Mouse (Mus musculus) bone marrow macrophage, adult 2 months (primary cell): ENCODE results near the gene Ago1. TPM values are rescaled to one million over a fixed set of nuclear protein-coding genes. Genes with fewer than 3 reads are reported as not detected.
A peak's percentile ranks its signal among the peaks of the same experiment; 100 is the strongest.

Experiments
- H3K27ac ChIP-seq: 2 replicates; pipeline ENCODE4 v1.5.1; 2012; ENCODE audit warnings: low read depth, low read length; ENCODE audit not compliant: insufficient read depth
- H3K4me1 ChIP-seq: 2 replicates; pipeline ENCODE4 v1.6.1; 2012; ENCODE audit warnings: low read length; ENCODE audit not compliant: control insufficient read depth, insufficient read depth
- H3K4me3 ChIP-seq: 2 replicates; pipeline ENCODE4 v1.5.1; 2012; ENCODE audit warnings: mild to moderate bottlenecking, low read length, moderate library complexity; ENCODE audit not compliant: insufficient read depth
- CTCF ChIP-seq: IDR thresholded peaks from 2 replicates; pipeline ENCODE4 v1.5.1; 2012; ENCODE audit warnings: low read depth, mild to moderate bottlenecking, low read length, moderate library complexity
- POLR2A ChIP-seq: IDR thresholded peaks from 2 replicates; pipeline ENCODE4 v1.6.1; 2012; ENCODE audit warnings: mild to moderate bottlenecking, low read depth, low read length, borderline replicate concordance
- polyA plus RNA-seq: library from polyadenylated mRNA; stranded (reverse); fragments of >200 nt; gene quantifications from 2 replicates; pipeline ENCODE4 v1.2.4, GENCODE M21; 2012; ENCODE audit not compliant: missing spikeins, insufficient read depth, insufficient read length

Ago1 gene
- polyA plus RNA-seq, 1 experiment, result 29.1 TPM

- TF ChIP-seq CTCF (no peak), POLR2A (no peak)
- Histone ChIP-seq H3K4me3 (peak overlapping the region; percentile 76), H3K27ac (peak overlapping the region; percentile 85), H3K4me1 (peaks cover 16% of the 10 kb centered on the region)
Measured at GRCm38 (mm10) chr4:126428682-126429346, 39.6 kb downstream of the Ago1 start.

- Histone ChIP-seq H3K4me3 (no peak overlapping the region), H3K4me1 (peaks cover 4% of the 10 kb centered on the region; the same call in 1 of the 2 replicates), H3K27ac (no peak overlapping the region)
- TF ChIP-seq CTCF (no peak), POLR2A (no peak)
Measured at GRCm38 (mm10) chr4:126423866-126424265, 44.5 kb downstream of the Ago1 start.

GRCm38 (mm10) chr4:126415707-126416106 is 52.7 kb downstream of the Ago1 start:
- no peak overlapping the region for H3K4me3 ChIP-seq
- no peak overlapping the region for H3K27ac ChIP-seq
- peaks cover 18% of the 10 kb centered on the region for H3K4me1 ChIP-seq
- TF ChIP-seq CTCF (no peak), POLR2A (no peak)

GRCm38 (mm10) chr4:126412526-126412925 is 55.9 kb downstream of the Ago1 start:
- H3K27ac ChIP-seq, result peak overlapping the region; percentile 90
- H3K4me1 ChIP-seq, result peaks cover 18% of the 10 kb centered on the region
- H3K4me3 ChIP-seq, result no peak overlapping the region
- TF ChIP-seq CTCF (no peak), POLR2A (no peak)

Other genes with a start within 250 kb of the Ago1 start
- 131 and 139 TPM in 2 replicates for gene Map7d1, start 212.2 kb downstream of the Ago1 start, polyA plus RNA-seq
- 69.6 and 79.6 TPM in 2 replicates for gene Trappc3, start 206.3 kb downstream of the Ago1 start, polyA plus RNA-seq
- not detected in 2 replicates for gene Col8a2, start 181.8 kb downstream of the Ago1 start, polyA plus RNA-seq
- gene Adprhl2, start 146.9 kb downstream of the Ago1 start, polyA plus RNA-seq, result 16.1 and 16.9 TPM in 2 replicates
- gene Tekt2, start 142.9 kb downstream of the Ago1 start, polyA plus RNA-seq, result 0.86 and 1.2 TPM in 2 replicates
- gene Ago3, start 39.0 kb downstream of the Ago1 start, polyA plus RNA-seq, result 21.9 and 24.4 TPM in 2 replicates
- gene Ago4, start 64.9 kb upstream of the Ago1 start, polyA plus RNA-seq, result 22.8 and 23.2 TPM in 2 replicates
- gene Clspn, start 88.4 kb upstream of the Ago1 start, polyA plus RNA-seq, result 11.7 and 13.2 TPM in 2 replicates
- gene 5730409E04Rik, start 141.2 kb upstream of the Ago1 start, polyA plus RNA-seq, result 11.7 and 13.0 TPM in 2 replicates
- gene Psmb2, start 209.0 kb upstream of the Ago1 start, polyA plus RNA-seq, result 171 and 182 TPM in 2 replicates